Mouse (Mus musculus) stomach, postnatal 0 days (tissue): Measurements from ENCODE around the gene Olfr435.

Experiments
- CTCF ChIP-seq: IDR thresholded peaks from 2 replicates; pipeline ENCODE4 v1.5.1; 2016; ENCODE audit warnings: antibody characterized with exemption, low read depth, mild to moderate bottlenecking, moderate library complexity
- EP300 ChIP-seq: optimal IDR thresholded peaks from 2 replicates; pipeline ENCODE3; 2016; ENCODE audit warnings: antibody characterized with exemption

- TF ChIP-seq CTCF, result no peak
- no peak for TF ChIP-seq EP300
Measured at GRCm38 (mm10) chr6:43247396-43247795, 50.5 kb downstream of the Olfr435 start.
